Mouse (Mus musculus) brain, embryonic 14.5 days (tissue): ENCODE results near the gene Dcst1.

ENCODE experiments used
- CTCF ChIP-seq: fragments of 200-500 bp; IDR thresholded peaks from 2 replicates; pipeline ENCODE4 v1.5.1; 2012; ENCODE audit warnings: inconsistent platforms, mild to moderate bottlenecking, moderate library complexity, borderline replicate concordance; ENCODE audit not compliant: insufficient read depth, insufficient read length; ENCODE audit errors: extremely low read depth
- POLR2A ChIP-seq: fragments of 200-500 bp; IDR thresholded peaks from 2 replicates; pipeline ENCODE4 v1.6.1; 2012; ENCODE audit warnings: mild to moderate bottlenecking, inconsistent platforms, borderline replicate concordance; ENCODE audit not compliant: poor library complexity, insufficient read depth, insufficient read length, severe bottlenecking; ENCODE audit errors: extremely low read depth

DNA sequence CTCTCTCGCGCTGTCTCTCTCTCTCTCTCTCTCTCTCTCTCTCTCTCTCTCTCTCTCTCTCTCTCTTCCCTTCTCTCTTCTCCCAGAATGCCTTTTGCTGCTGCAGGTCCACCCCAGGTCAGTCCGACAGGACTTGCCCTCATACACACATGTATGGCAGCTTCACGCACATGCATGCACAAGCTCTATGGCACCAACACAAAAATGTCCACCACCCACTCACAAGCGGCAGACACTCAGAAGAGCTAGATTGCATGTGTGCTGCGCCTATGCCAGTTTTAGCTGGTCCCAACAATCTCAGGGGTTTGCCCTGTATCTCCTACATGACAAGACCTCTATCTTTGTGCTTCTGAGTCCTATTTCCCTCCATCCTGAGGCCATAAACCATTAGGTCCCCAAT lies 47.8 kb downstream of the Dcst1 start:
- TF ChIP-seq POLR2A (no peak), CTCF (no peak)
